Mouse (Mus musculus): ENCODE results near the gene Asb2. TPM values are rescaled to one million over a fixed set of nuclear protein-coding genes. Genes with fewer than 3 reads are reported as not detected.

The Asb2 gene
- polyA plus RNA-seq, 1 experiment from 2014 or later = 0.77 TPM

- ATAC-seq = peak; percentile 43; the same call in 1 of the 2 replicates
- 10% methylated on average over 4 of the region's 4 CpGs for WGBS
- no peak overlapping the region for H3K4me2 ChIP-seq (ENCODE audit: low read length)
- no peaks in the 10 kb centered on the region for H3K9me3 ChIP-seq (ENCODE audit: control insufficient read depth, low read length)
- H3K9ac ChIP-seq (replicated peaks; ENCODE audit: low read depth, low read length) = no peak overlapping the region
- H3K4me1 ChIP-seq (replicated peaks; ENCODE audit: control insufficient read depth, insufficient read depth, low read length) = no peaks in the 10 kb centered on the region
- no peaks in the 10 kb centered on the region for H3K27me3 ChIP-seq (replicated peaks; ENCODE audit: control insufficient read depth, insufficient read depth, low read length)
- H3K36me3 ChIP-seq (ENCODE audit: control insufficient read depth, insufficient read depth) = no peaks in the 10 kb centered on the region
- no peak overlapping the region for H3K4me3 ChIP-seq (replicated peaks; ENCODE audit: low read length)
- no peak overlapping the region for H3K27ac ChIP-seq (ENCODE audit: low read length)
Observed at GRCm38 (mm10) chr12:103296292-103296691, 59.5 kb downstream of the Asb2 start.

DNA sequence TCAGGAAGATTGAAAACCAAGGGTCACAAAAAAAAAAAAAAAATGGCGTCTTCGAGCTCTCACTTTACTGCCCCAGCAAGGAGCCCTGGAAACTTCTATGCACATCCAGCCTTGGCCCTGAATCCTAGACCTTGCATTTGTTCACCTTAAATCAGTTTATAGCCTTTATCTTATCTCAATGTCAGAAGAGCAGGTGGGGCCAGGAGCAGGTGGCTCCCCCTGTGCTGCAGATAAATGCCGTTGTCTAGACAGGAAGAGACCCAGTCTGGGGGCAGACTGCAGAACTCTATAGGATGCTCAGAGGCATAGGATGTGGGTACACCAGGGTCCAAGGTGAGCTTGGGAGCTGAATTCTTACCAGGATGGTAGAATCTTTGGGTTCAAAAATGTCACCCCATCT is 63.4 kb downstream of the Asb2 start:
- no peaks in the 10 kb centered on the region for H3K9me3 ChIP-seq (ENCODE audit: control insufficient read depth, low read length)
- H3K36me3 ChIP-seq (ENCODE audit: control insufficient read depth, insufficient read depth) = no peaks in the 10 kb centered on the region
- no peak overlapping the region for H3K27ac ChIP-seq (ENCODE audit: low read length)
- WGBS = 92% methylated on average over 3 of the region's 3 CpGs
- ATAC-seq = no peak
- H3K4me1 ChIP-seq (replicated peaks; ENCODE audit: control insufficient read depth, insufficient read depth, low read length) = no peaks in the 10 kb centered on the region
- no peak overlapping the region for H3K9ac ChIP-seq (replicated peaks; ENCODE audit: low read depth, low read length)
- H3K27me3 ChIP-seq (replicated peaks; ENCODE audit: control insufficient read depth, insufficient read depth, low read length) = no peaks in the 10 kb centered on the region
- no peak overlapping the region for H3K4me2 ChIP-seq (ENCODE audit: low read length)
- H3K4me3 ChIP-seq (replicated peaks; ENCODE audit: low read length) = no peak overlapping the region

GRCm38 (mm10) chr12:103287276-103287675 is 68.5 kb downstream of the Asb2 start:
- no peak overlapping the region for H3K27ac ChIP-seq (ENCODE audit: low read length)
- no peak overlapping the region for H3K9ac ChIP-seq (replicated peaks; ENCODE audit: low read depth, low read length)
- no peaks in the 10 kb centered on the region for H3K4me1 ChIP-seq (replicated peaks; ENCODE audit: control insufficient read depth, insufficient read depth, low read length)
- H3K36me3 ChIP-seq (ENCODE audit: control insufficient read depth, insufficient read depth) = no peaks in the 10 kb centered on the region
- H3K4me3 ChIP-seq (replicated peaks; ENCODE audit: low read length) = no peak overlapping the region
- no peak for ATAC-seq
- H3K4me2 ChIP-seq (ENCODE audit: low read length) = no peak overlapping the region
- no peaks in the 10 kb centered on the region for H3K9me3 ChIP-seq (ENCODE audit: control insufficient read depth, low read length)
- H3K27me3 ChIP-seq (replicated peaks; ENCODE audit: control insufficient read depth, insufficient read depth, low read length) = no peaks in the 10 kb centered on the region
- WGBS = 62% methylated on average over 4 of the region's 4 CpGs

GRCm38 (mm10) chr12:103283411-103283810 is 72.4 kb downstream of the Asb2 start:
- no peaks in the 10 kb centered on the region for H3K9me3 ChIP-seq (ENCODE audit: control insufficient read depth, low read length)
- no peak overlapping the region for H3K27ac ChIP-seq (ENCODE audit: low read length)
- no peak overlapping the region for H3K9ac ChIP-seq (replicated peaks; ENCODE audit: low read depth, low read length)
- H3K27me3 ChIP-seq (replicated peaks; ENCODE audit: control insufficient read depth, insufficient read depth, low read length) = no peaks in the 10 kb centered on the region
- no peak overlapping the region for H3K4me2 ChIP-seq (ENCODE audit: low read length)
- H3K36me3 ChIP-seq (ENCODE audit: control insufficient read depth, insufficient read depth) = no peaks in the 10 kb centered on the region
- WGBS = 94% methylated on average over 3 of the region's 3 CpGs
- no peak for ATAC-seq
- H3K4me1 ChIP-seq (replicated peaks; ENCODE audit: control insufficient read depth, insufficient read depth, low read length) = no peaks in the 10 kb centered on the region
- no peak overlapping the region for H3K4me3 ChIP-seq (replicated peaks; ENCODE audit: low read length)

DNA sequence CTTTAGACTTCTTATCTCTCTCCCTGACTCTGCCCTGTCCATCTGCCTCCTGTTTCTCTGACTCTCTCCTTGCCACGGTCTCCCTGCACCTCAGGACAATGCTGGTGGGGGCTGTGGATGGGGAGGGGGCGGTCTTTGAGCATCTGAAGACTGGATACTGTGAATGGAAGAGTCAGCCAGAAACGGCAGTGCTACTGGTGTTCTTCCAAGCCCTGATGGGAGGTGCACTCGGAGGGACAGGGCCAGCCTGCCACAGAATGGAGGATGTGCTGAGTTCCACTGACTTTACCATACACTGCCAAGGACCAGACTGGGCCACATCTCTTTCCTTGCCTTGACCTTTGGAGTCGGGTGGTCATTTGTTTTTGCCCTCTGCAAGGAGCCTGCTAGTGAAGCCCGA is 72.9 kb downstream of the Asb2 start:
- Histone ChIP-seq H3K9me3 (ENCODE audit: control insufficient read depth, low read length) (peaks cover 3% of the 10 kb centered on the region), H3K4me1 (replicated peaks; ENCODE audit: control insufficient read depth, insufficient read depth, low read length) (no peaks in the 10 kb centered on the region), H3K9ac (replicated peaks; ENCODE audit: low read depth, low read length) (no peak overlapping the region), H3K36me3 (ENCODE audit: control insufficient read depth, insufficient read depth) (no peaks in the 10 kb centered on the region), H3K4me3 (replicated peaks; ENCODE audit: low read length) (no peak overlapping the region), H3K4me2 (ENCODE audit: low read length) (no peak overlapping the region), H3K27ac (ENCODE audit: low read length) (no peak overlapping the region), H3K27me3 (replicated peaks; ENCODE audit: control insufficient read depth, insufficient read depth, low read length) (no peaks in the 10 kb centered on the region)
- 68% methylated on average over 6 of the region's 6 CpGs for WGBS
- ATAC-seq = no peak

DNA sequence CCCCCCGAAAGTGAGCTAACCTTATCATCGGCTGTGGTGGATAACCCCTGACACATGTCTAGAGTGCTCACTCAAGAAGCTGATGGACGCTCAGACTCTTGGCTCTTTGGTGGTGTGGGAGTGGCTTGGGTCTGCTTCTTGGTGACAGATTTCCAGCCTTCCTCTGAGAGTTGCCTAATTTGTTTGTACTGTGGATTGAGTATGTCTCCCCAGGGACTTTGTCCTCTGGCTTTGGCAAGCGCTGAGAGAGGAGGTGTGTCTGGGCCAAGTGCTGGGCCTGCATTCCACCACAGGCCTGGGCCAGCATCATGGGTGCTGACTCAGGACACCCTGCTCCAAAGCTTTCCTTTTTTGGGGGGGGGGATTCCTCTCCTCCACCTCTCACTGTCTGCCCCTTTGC is 73.9 kb downstream of the Asb2 start:
- Histone ChIP-seq H3K9ac (replicated peaks; ENCODE audit: low read depth, low read length) (no peak overlapping the region), H3K4me3 (replicated peaks; ENCODE audit: low read length) (no peak overlapping the region), H3K27ac (ENCODE audit: low read length) (no peak overlapping the region), H3K4me1 (replicated peaks; ENCODE audit: control insufficient read depth, insufficient read depth, low read length) (no peaks in the 10 kb centered on the region), H3K4me2 (ENCODE audit: low read length) (no peak overlapping the region), H3K27me3 (replicated peaks; ENCODE audit: control insufficient read depth, insufficient read depth, low read length) (no peaks in the 10 kb centered on the region), H3K36me3 (ENCODE audit: control insufficient read depth, insufficient read depth) (no peaks in the 10 kb centered on the region), H3K9me3 (ENCODE audit: control insufficient read depth, low read length) (peaks cover 4% of the 10 kb centered on the region)
- ATAC-seq = no peak
- WGBS = 75% methylated on average over 4 of the region's 4 CpGs

DNA sequence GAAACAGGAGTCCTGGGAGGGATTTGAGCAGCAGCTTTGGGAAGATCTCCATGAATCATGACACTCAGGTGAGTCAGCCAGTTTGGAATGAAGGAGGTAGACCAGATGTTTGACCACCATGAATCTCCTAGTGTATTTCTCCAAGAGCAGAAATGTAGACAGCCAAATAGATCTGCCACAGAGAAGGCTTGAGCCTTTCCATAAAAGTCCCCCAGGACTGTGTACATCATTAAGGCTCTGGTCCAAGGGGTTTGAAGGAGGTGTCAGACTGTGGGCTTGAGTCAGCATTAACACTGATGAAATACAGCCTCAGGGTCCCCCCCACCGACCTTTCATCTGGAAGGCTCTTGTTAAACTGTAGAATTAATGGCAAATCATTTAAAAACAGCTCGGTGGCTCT is 74.3 kb downstream of the Asb2 start:
- peaks cover 4% of the 10 kb centered on the region for H3K9me3 ChIP-seq (ENCODE audit: control insufficient read depth, low read length)
- H3K4me3 ChIP-seq (replicated peaks; ENCODE audit: low read length) = no peak overlapping the region
- H3K4me1 ChIP-seq (replicated peaks; ENCODE audit: control insufficient read depth, insufficient read depth, low read length) = no peaks in the 10 kb centered on the region
- H3K9ac ChIP-seq (replicated peaks; ENCODE audit: low read depth, low read length) = no peak overlapping the region
- no peaks in the 10 kb centered on the region for H3K36me3 ChIP-seq (ENCODE audit: control insufficient read depth, insufficient read depth)
- H3K27ac ChIP-seq (ENCODE audit: low read length) = no peak overlapping the region
- ATAC-seq = no peak
- no peak overlapping the region for H3K4me2 ChIP-seq (ENCODE audit: low read length)
- 78% methylated on average over 2 of the region's 2 CpGs for WGBS
- H3K27me3 ChIP-seq (replicated peaks; ENCODE audit: control insufficient read depth, insufficient read depth, low read length) = no peaks in the 10 kb centered on the region

GRCm38 (mm10) chr12:103276422-103276821 is 79.4 kb downstream of the Asb2 start:
- Histone ChIP-seq H3K4me3 (replicated peaks; ENCODE audit: low read length) (no peak overlapping the region), H3K4me2 (ENCODE audit: low read length) (no peak overlapping the region), H3K36me3 (ENCODE audit: control insufficient read depth, insufficient read depth) (no peaks in the 10 kb centered on the region), H3K27ac (ENCODE audit: low read length) (no peak overlapping the region), H3K4me1 (replicated peaks; ENCODE audit: control insufficient read depth, insufficient read depth, low read length) (no peaks in the 10 kb centered on the region), H3K9me3 (ENCODE audit: control insufficient read depth, low read length) (peaks cover 4% of the 10 kb centered on the region), H3K27me3 (replicated peaks; ENCODE audit: control insufficient read depth, insufficient read depth, low read length) (no peaks in the 10 kb centered on the region), H3K9ac (replicated peaks; ENCODE audit: low read depth, low read length) (no peak overlapping the region)
- no peak for ATAC-seq
- WGBS = 79% methylated on average over 4 of the region's 4 CpGs

- H3K4me3 ChIP-seq (replicated peaks; ENCODE audit: low read length) = no peak overlapping the region
- 84% methylated on average over 2 of the region's 2 CpGs for WGBS
Observed at GRCm38 (mm10) chr12:103273732-103274131, 82.1 kb downstream of the Asb2 start.

GRCm38 (mm10) chr12:103273051-103273450 is 82.8 kb downstream of the Asb2 start:
- peaks cover 3% of the 10 kb centered on the region for H3K9me3 ChIP-seq (ENCODE audit: control insufficient read depth, low read length)
- WGBS = 66% methylated on average over 6 of the region's 6 CpGs
- no peak for ATAC-seq
- no peak overlapping the region for H3K4me2 ChIP-seq (ENCODE audit: low read length)
- H3K27ac ChIP-seq (ENCODE audit: low read length) = no peak overlapping the region
- H3K36me3 ChIP-seq (ENCODE audit: control insufficient read depth, insufficient read depth) = no peaks in the 10 kb centered on the region
- no peak overlapping the region for H3K9ac ChIP-seq (replicated peaks; ENCODE audit: low read depth, low read length)
- H3K27me3 ChIP-seq (replicated peaks; ENCODE audit: control insufficient read depth, insufficient read depth, low read length) = no peaks in the 10 kb centered on the region
- H3K4me1 ChIP-seq (replicated peaks; ENCODE audit: control insufficient read depth, insufficient read depth, low read length) = no peaks in the 10 kb centered on the region
- no peak overlapping the region for H3K4me3 ChIP-seq (replicated peaks; ENCODE audit: low read length)

More at GRCm38 (mm10) chr12:103273732-103274131, 82.1 kb downstream of the Asb2 start:
- Histone ChIP-seq H3K4me2 (ENCODE audit: low read length) (no peak overlapping the region), H3K27ac (ENCODE audit: low read length) (no peak overlapping the region), H3K27me3 (replicated peaks; ENCODE audit: control insufficient read depth, insufficient read depth, low read length) (no peaks in the 10 kb centered on the region), H3K9me3 (ENCODE audit: control insufficient read depth, low read length) (peaks cover 4% of the 10 kb centered on the region), H3K36me3 (ENCODE audit: control insufficient read depth, insufficient read depth) (no peaks in the 10 kb centered on the region), H3K9ac (replicated peaks; ENCODE audit: low read depth, low read length) (no peak overlapping the region), H3K4me1 (replicated peaks; ENCODE audit: control insufficient read depth, insufficient read depth, low read length) (no peaks in the 10 kb centered on the region)
- ATAC-seq = no peak
